Mouse (Mus musculus): ENCODE measurements around the gene Tmem205.

GRCm38 (mm10) chr9:21962010-21962409 lies 34.7 kb upstream of the Tmem205 start:
- TF ChIP-seq CTCF (IDR thresholded peaks at IDR 0.05; ENCODE audit: insufficient read depth, low read depth, low read length) (no peak), POLR2A (IDR thresholded peaks at IDR 0.05; ENCODE audit: insufficient read depth, low read depth, low read length) (no peak)
